Mouse (Mus musculus) embryo, embryonic 11.5 days (tissue): ENCODE results near the gene Cyp2c65.
"Not testable (repeated sequence)": the region's sequence is repeated elsewhere in the genome, so short reads cannot be mapped to it uniquely, and the experiment has no call there.

Source experiments
- DNase-seq: peaks from one replicate; pipeline ENCODE4 v3.0.0-alpha.2; 2012; ENCODE audit warnings: low read depth, low spot score

The Cyp2c65 gene

DNA sequence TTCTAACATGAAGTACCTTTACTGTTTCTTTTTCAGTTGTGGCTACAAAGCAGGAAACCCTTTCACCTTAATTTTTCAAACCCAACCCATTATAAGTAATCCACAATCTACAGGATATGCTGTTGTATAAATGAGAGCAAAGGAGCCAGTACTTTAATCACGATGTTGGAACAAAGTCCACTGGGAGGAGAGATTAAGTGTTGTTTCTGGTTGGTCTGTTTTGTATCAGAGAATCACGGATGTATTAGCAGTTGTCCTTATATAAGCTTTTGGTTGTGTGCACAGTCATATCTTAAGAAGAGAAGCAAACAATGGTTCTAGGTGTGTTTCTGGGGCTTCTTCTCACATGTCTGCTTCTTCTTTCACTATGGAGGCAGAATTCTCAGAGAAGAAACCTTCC is at the start of gene Cyp2c65:
Cyp2c65 (plus strand) TSS at position 297 of the 400 bp plus-strand sequence.
- DNase-seq, result no peak

DNA sequence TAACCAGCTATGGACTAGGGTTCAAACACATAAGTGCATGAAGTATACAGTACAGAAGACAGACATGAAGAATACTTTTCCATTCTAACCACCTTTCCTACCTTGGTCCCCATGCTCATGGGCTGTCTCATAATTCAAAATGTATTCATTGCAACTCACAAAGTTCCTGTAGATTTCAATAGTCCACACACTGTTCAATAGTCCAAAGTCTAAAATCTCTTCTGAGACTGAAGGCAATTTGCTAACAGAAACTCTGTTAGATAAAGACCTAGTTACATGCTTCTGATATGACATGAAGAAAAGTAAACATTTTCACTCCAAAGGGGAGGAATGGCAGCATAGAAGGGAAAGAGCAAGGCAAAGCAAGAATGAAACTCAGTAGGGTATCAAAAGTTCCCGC is 2.9 kb upstream of the Cyp2c65 start:
- DNase-seq, result no peak

GRCm38 (mm10) chr19:39098779-39099178 is 38.0 kb downstream of the Cyp2c65 start:
- DNase-seq, result not testable (repeated sequence)

GRCm38 (mm10) chr19:39113644-39114043 is 52.8 kb downstream of the Cyp2c65 start, which contains the start of gene Cyp2c66:
Cyp2c66 (plus strand) TSS chr19:39113898.
- DNase-seq, result no peak
